In the genomic region with DNA sequence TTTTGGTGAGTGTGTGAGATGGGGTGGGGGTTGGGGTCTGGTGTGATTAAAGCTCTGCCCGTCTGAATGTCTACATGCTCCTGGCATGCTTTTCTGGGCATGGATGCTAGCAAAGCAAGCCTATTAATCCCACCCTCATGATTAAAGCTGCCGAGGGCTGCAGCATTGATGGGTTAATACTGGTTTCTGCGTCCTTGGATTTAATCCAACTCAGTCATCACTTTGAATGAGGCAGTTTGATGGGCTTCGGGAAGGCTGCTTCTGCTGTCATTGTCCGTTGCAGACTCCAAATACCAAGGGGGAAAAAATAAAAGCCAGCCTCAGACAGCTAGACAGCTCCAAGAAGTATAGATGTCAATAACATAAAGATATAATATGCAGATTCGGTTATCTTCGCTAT, we compare ENCODE assay signal across 10 mouse cellular contexts.
DNase-seq lines count a peak whose midpoint lies in the region; ATAC-seq lines count a peak whose summit lies in the region.
"Had no signal": no experiment of that assay in that cellular context is flagged by ENCODE, and none has a peak within 500 bp of the region (broad histone marks: within the 10 kb centered on the region; RNA-seq: fewer than 3 reads in every experiment).

No protein-coding gene starts in this region.

- no peaks in the 10 kb centered on the region for H3K36me3 ChIP-seq in heart, embryonic 13.5 days
- no peaks in the 10 kb centered on the region for H3K36me3 ChIP-seq in neural tube, embryonic 12.5 days
- no peaks in the 10 kb centered on the region for H3K36me3 ChIP-seq in hindbrain, embryonic 15.5 days

- no peak for ATAC-seq in heart, embryonic 13.5 days (ENCODE audit: extremely low read depth, insufficient number of reproducible peaks, low FRiP score, low TSS enrichment)
- peak; percentile 50; the same call in 1 of the 2 replicates for ATAC-seq in neural tube, embryonic 12.5 days (ENCODE audit: low FRiP score, low read depth)
- ATAC-seq in hindbrain, embryonic 15.5 days (ENCODE audit: low FRiP score, low read depth): peak; percentile 54

- WGBS in heart, embryonic 13.5 days: 36% methylated on average over 7 of the region's 7 CpGs
- WGBS in neural tube, embryonic 12.5 days: 42% methylated on average over 7 of the region's 7 CpGs
- WGBS in hindbrain, embryonic 15.5 days: 16% methylated on average over 7 of the region's 7 CpGs

- DNase-seq in heart, adult 8-10 months (ENCODE audit: low spot score): no peak
- DNase-seq in neural tube, embryonic 10.5 days (ENCODE audit: extremely low spot score, low spot score): no peak
- no peak for DNase-seq in urinary bladder, postnatal 25 days (ENCODE audit: low spot score)
- DNase-seq in spleen, postnatal 4 days (ENCODE audit: low spot score in 2 of 2): no peak
- no peak for DNase-seq in cerebellum, adult 18-20 months
- DNase-seq: cerebellum, adult 9-10 months had no signal

- no peak overlapping the region for H3K9ac ChIP-seq in heart, embryonic 13.5 days
- H3K9ac ChIP-seq in neural tube, embryonic 12.5 days: no peak overlapping the region
- no peak overlapping the region for H3K9ac ChIP-seq in hindbrain, embryonic 15.5 days

- H3K27me3 ChIP-seq in heart, embryonic 13.5 days (replicated peaks): no peaks in the 10 kb centered on the region
- H3K27me3 ChIP-seq in neural tube, embryonic 12.5 days (replicated peaks): no peaks in the 10 kb centered on the region
- H3K27me3 ChIP-seq in hindbrain, embryonic 15.5 days: no peaks in the 10 kb centered on the region
- H3K27me3 ChIP-seq: megakaryocyte, embryonic 14.5 days had no signal

- no peak overlapping the region for H3K27ac ChIP-seq in heart, embryonic 13.5 days (replicated peaks)
- H3K27ac ChIP-seq in neural tube, embryonic 12.5 days: no peak overlapping the region
- H3K27ac ChIP-seq in hindbrain, embryonic 15.5 days (replicated peaks): peak overlapping the region; percentile 57

- no peak overlapping the region for H3K4me3 ChIP-seq in heart, embryonic 13.5 days
- H3K4me3 ChIP-seq in neural tube, embryonic 12.5 days: no peak overlapping the region
- no peak overlapping the region for H3K4me3 ChIP-seq in hindbrain, embryonic 15.5 days
- H3K4me3 ChIP-seq: megakaryocyte, embryonic 14.5 days had no signal

- no peaks in the 10 kb centered on the region for H3K9me3 ChIP-seq in heart, embryonic 13.5 days
- no peaks in the 10 kb centered on the region for H3K9me3 ChIP-seq in neural tube, embryonic 12.5 days
- H3K9me3 ChIP-seq in hindbrain, embryonic 15.5 days: no peaks in the 10 kb centered on the region

- H3K4me2 ChIP-seq in heart, embryonic 13.5 days: peak overlapping the region; percentile 25
- H3K4me2 ChIP-seq in neural tube, embryonic 12.5 days (replicated peaks): 0 out of 2 replicates have a peak overlapping the region, but pooled peaks have one; percentile 18
- peak overlapping the region; percentile 34 for H3K4me2 ChIP-seq in hindbrain, embryonic 15.5 days

- H3K4me1 ChIP-seq in heart, embryonic 13.5 days: peaks cover 29% of the 10 kb centered on the region
- peaks cover 14% of the 10 kb centered on the region; the same call in 1 of the 2 replicates for H3K4me1 ChIP-seq in neural tube, embryonic 12.5 days
- peaks cover 22% of the 10 kb centered on the region for H3K4me1 ChIP-seq in hindbrain, embryonic 15.5 days (replicated peaks)
- H3K4me1 ChIP-seq: megakaryocyte, embryonic 14.5 days had no signal
